Mouse (Mus musculus): ENCODE data around the gene Gm5447. TPM values are rescaled to one million over a fixed set of nuclear protein-coding genes. Genes with fewer than 3 reads are reported as not detected.

Gene Gm5447
- total and polyA plus RNA-seq, 3 experiments: not detected

- no peak overlapping the region for H3K9ac ChIP-seq (ENCODE audit: control insufficient read depth, low read depth, low read length, poor library complexity, severe bottlenecking)
- no peaks in the 10 kb centered on the region for H3K9me3 ChIP-seq (replicated peaks; ENCODE audit: insufficient read depth, low read length)
- H3K4me3 ChIP-seq (ENCODE audit: control insufficient read depth in 1 of 2, insufficient read depth in 1 of 2, low read depth in 2 of 2, low read length in 2 of 2): no peak overlapping the region
- H3K79me2 ChIP-seq (ENCODE audit: control insufficient read depth, insufficient read depth, low read length, poor library complexity): no peaks in the 10 kb centered on the region
- peaks cover 1 to 2% of the 10 kb centered on the region in 2 experiments; a peak in 2 of 4 replicates for H3K27me3 ChIP-seq (ENCODE audit: control insufficient read depth in 1 of 2, insufficient read depth in 2 of 2, low read length in 2 of 2)
- peak; percentile 71 for DNase-seq (ENCODE audit: low read depth, low spot score)
- TF ChIP-seq RAD21 (IDR thresholded peaks at IDR 0.05; ENCODE audit: low read depth, low read length) (peak; percentile 71), KAT2A (conservative IDR thresholded peaks at IDR 0.05; ENCODE audit: low read depth, low read length) (no peak), BHLHE40 (IDR thresholded peaks at IDR 0.05; ENCODE audit: borderline replicate concordance, low read depth, low read length) (no peak), SMC3 (IDR thresholded peaks at IDR 0.05; ENCODE audit: low read depth, low read length) (peak; percentile 88), NRF1 (IDR thresholded peaks at IDR 0.05; ENCODE audit: insufficient read depth, low read depth, low read length, poor library complexity, severe bottlenecking) (no peak), TCF12 (IDR thresholded peaks at IDR 0.05; ENCODE audit: low read depth, low read length) (no peak), POLR2AphosphoS5 (IDR thresholded peaks at IDR 0.05; ENCODE audit: borderline replicate concordance, low read depth, low read length) (no peak), ZNF384 (IDR thresholded peaks at IDR 0.05; ENCODE audit: low read depth, low read length) (no peak), CTCF (IDR thresholded peaks at IDR 0.05 in 2 of 3, conservative IDR thresholded peaks at IDR 0.05 in 1 of 3; ENCODE audit: control insufficient read depth in 1 of 3, insufficient read depth in 1 of 3, low read depth in 2 of 3, low read length in 3 of 3, poor library complexity in 1 of 3, severe bottlenecking in 1 of 3) (peak; percentile 63 to 81 (median 79)), ZMIZ1 (IDR thresholded peaks at IDR 0.05; ENCODE audit: low read depth, low read length) (no peak), ZC3H11A (IDR thresholded peaks at IDR 0.05; ENCODE audit: low read depth, low read length) (peak; percentile 63; the same call in 1 of the 2 replicates)
- H3K36me3 ChIP-seq (ENCODE audit: control insufficient read depth in 1 of 2, insufficient read depth in 2 of 2, low read length in 2 of 2): no peaks in the 10 kb centered on the region; a peak in 1 of 4 replicates
- H3K4me1 ChIP-seq (ENCODE audit: control insufficient read depth in 1 of 2, insufficient read depth in 2 of 2, low read length in 2 of 2): no peaks in the 10 kb centered on the region
- H3K27ac ChIP-seq (ENCODE audit: control insufficient read depth, low read depth, low read length): no peak overlapping the region
These were observed 7.7 kb downstream of the Gm5447 start for GRCm38 (mm10) chr13:30981666-30982065.

GRCm38 (mm10) chr13:30985275-30985597, 11.2 kb downstream of the Gm5447 start:
- no peak for DNase-seq (ENCODE audit: low read depth, low spot score)
- H3K9ac ChIP-seq (ENCODE audit: control insufficient read depth, low read depth, low read length, poor library complexity, severe bottlenecking): no peak overlapping the region

More at GRCm38 (mm10) chr13:30985275-30985597, 11.2 kb downstream of the Gm5447 start:
- Histone ChIP-seq H3K4me1 (ENCODE audit: control insufficient read depth in 1 of 2, insufficient read depth in 2 of 2, low read length in 2 of 2) (no peaks in the 10 kb centered on the region), H3K27me3 (ENCODE audit: control insufficient read depth in 1 of 2, insufficient read depth in 2 of 2, low read length in 2 of 2) (peaks cover 2 to 13% of the 10 kb centered on the region in 2 experiments), H3K4me3 (ENCODE audit: control insufficient read depth in 1 of 2, insufficient read depth in 1 of 2, low read depth in 2 of 2, low read length in 2 of 2) (no peak overlapping the region), H3K79me2 (ENCODE audit: control insufficient read depth, insufficient read depth, low read length, poor library complexity) (no peaks in the 10 kb centered on the region), H3K36me3 (ENCODE audit: control insufficient read depth in 1 of 2, insufficient read depth in 2 of 2, low read length in 2 of 2) (no peaks in the 10 kb centered on the region), H3K9me3 (replicated peaks; ENCODE audit: insufficient read depth, low read length) (no peaks in the 10 kb centered on the region), H3K27ac (ENCODE audit: control insufficient read depth, low read depth, low read length) (no peak overlapping the region)
- no peak for TF ChIP-seq MAX (IDR thresholded peaks at IDR 0.05; ENCODE audit: low read length)
- no peak for TF ChIP-seq E2F4 (IDR thresholded peaks at IDR 0.05; ENCODE audit: borderline replicate concordance, low read depth, low read length)
- no peak for TF ChIP-seq USF2 (IDR thresholded peaks at IDR 0.05; ENCODE audit: borderline replicate concordance in 1 of 2, insufficient read depth in 1 of 2, low read depth in 1 of 2, low read length in 2 of 2)
- no peak for TF ChIP-seq MYB (IDR thresholded peaks at IDR 0.05; ENCODE audit: low read depth, low read length)
- no peak for TF ChIP-seq MAFK (IDR thresholded peaks at IDR 0.05; ENCODE audit: borderline replicate concordance, low read depth, low read length)
- no peak for TF ChIP-seq BHLHE40 (IDR thresholded peaks at IDR 0.05; ENCODE audit: borderline replicate concordance, low read depth, low read length)
- no peak for TF ChIP-seq UBTF (IDR thresholded peaks at IDR 0.05; ENCODE audit: borderline replicate concordance, insufficient read depth, low read depth, low read length)
- TF ChIP-seq NELFE (IDR thresholded peaks at IDR 0.05; ENCODE audit: low read depth, low read length): no peak
- no peak for TF ChIP-seq ZC3H11A (IDR thresholded peaks at IDR 0.05; ENCODE audit: low read depth, low read length)
- no peak for TF ChIP-seq TAL1 (IDR thresholded peaks at IDR 0.05; ENCODE audit: low read length)

Measured in MEL (cell line).